Mouse (Mus musculus): ENCODE measurements around the gene M1ap. TPM values are rescaled to one million over a fixed set of nuclear protein-coding genes. Genes with fewer than 3 reads are reported as not detected.

M1ap gene
- polyA plus RNA-seq, 2 experiments, result 9.4 to 14.4 TPM

DNA sequence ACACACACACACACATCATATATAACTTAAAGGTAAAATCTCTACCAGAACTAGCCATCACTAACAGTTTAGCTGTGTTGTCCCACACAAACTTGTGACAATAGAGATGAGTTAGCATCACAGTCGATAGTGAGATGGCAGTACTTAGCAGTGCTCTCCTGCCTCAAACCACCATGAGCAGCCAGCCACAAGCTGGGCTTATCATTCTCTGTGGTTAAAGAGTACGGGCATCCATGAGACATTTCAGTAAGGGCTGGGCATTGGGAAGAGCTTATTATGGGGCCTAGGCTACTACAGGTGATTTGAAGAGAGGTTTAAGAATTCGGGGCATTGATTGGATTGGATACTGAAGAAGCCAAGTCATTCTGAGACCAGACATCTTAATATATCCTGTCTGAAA lies 39.7 kb upstream of the M1ap start:
- ATAC-seq (ENCODE audit: insufficient read depth) (no peak), DNase-seq (ENCODE audit: low read depth in 3 of 3, low spot score in 3 of 3) (no peak)
- no peak overlapping the region for H3K4me2 ChIP-seq (ENCODE audit: low read depth)
- H3K4me3 ChIP-seq (ENCODE audit: insufficient read depth in 1 of 2, low read depth in 2 of 2, low read length in 2 of 2), result no peak overlapping the region
- WGBS (ENCODE audit: insufficient replicate concordance), result 25% methylated on average over 3 of the region's 3 CpGs
- no peak overlapping the region for H3K9ac ChIP-seq (replicated peaks)
- no peaks in the 10 kb centered on the region for H3K9me3 ChIP-seq (ENCODE audit: control insufficient read depth, low read length)
- H3K27me3 ChIP-seq (ENCODE audit: control insufficient read depth, insufficient read depth, low read length), result no peaks in the 10 kb centered on the region; the same call in 1 of the 2 replicates
- no peak for TF ChIP-seq CTCF (IDR thresholded peaks at IDR 0.05; ENCODE audit: low read depth)
- no peak for TF ChIP-seq EP300 (IDR thresholded peaks at IDR 0.05; ENCODE audit: low read depth)
- H3K36me3 ChIP-seq (replicated peaks; ENCODE audit: control insufficient read depth, insufficient read depth, low read depth), result no peaks in the 10 kb centered on the region
- no peak overlapping the region for H3K27ac ChIP-seq
- H3K4me1 ChIP-seq (replicated peaks; ENCODE audit: control insufficient read depth in 2 of 2, insufficient read depth in 2 of 2, low read length in 1 of 2), result no peaks in the 10 kb centered on the region; a peak in 1 of 4 replicates

DNA sequence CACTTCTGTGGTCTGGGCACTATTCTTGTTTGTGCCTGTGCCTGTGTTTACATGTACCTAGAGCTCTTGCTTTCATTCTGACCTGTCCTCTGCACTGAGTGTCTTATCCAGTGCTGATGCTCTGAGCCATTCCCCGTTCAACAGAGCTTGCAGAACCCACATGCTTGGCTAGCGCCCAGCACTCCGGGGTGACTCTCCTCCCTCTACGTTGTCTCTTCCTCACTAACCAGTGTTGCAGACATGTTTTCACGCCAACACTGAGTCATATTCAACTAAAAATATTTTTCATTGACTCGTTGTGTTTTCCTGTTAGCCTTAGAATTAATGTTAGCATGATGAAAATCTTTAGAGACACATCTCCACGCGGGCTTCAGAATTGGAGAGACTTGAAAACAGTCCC lies 38.7 kb upstream of the M1ap start:
- TF ChIP-seq CTCF (IDR thresholded peaks at IDR 0.05; ENCODE audit: low read depth) (no peak), EP300 (IDR thresholded peaks at IDR 0.05; ENCODE audit: low read depth) (no peak)
- Histone ChIP-seq H3K4me1 (replicated peaks; ENCODE audit: control insufficient read depth in 2 of 2, insufficient read depth in 2 of 2, low read length in 1 of 2) (no peaks in the 10 kb centered on the region), H3K4me3 (ENCODE audit: insufficient read depth in 1 of 2, low read depth in 2 of 2, low read length in 2 of 2) (no peak overlapping the region), H3K27me3 (ENCODE audit: control insufficient read depth, insufficient read depth, low read length) (no peaks in the 10 kb centered on the region), H3K4me2 (ENCODE audit: low read depth) (no peak overlapping the region), H3K36me3 (replicated peaks; ENCODE audit: control insufficient read depth, insufficient read depth, low read depth) (no peaks in the 10 kb centered on the region), H3K9ac (replicated peaks) (no peak overlapping the region), H3K27ac (no peak overlapping the region), H3K9me3 (ENCODE audit: control insufficient read depth, low read length) (no peaks in the 10 kb centered on the region)
- DNase-seq (ENCODE audit: low read depth in 3 of 3, low spot score in 3 of 3) (no peak), ATAC-seq (ENCODE audit: insufficient read depth) (no peak)
- WGBS (ENCODE audit: insufficient replicate concordance), result 63% methylated on average over 8 of the region's 8 CpGs

GRCm38 (mm10) chr6:82909136-82909855 lies 37.4 kb upstream of the M1ap start:
- Histone ChIP-seq H3K27ac (no peak overlapping the region), H3K27me3 (ENCODE audit: control insufficient read depth, insufficient read depth, low read length) (no peaks in the 10 kb centered on the region), H3K9me3 (ENCODE audit: control insufficient read depth, low read length) (no peaks in the 10 kb centered on the region), H3K4me1 (replicated peaks; ENCODE audit: control insufficient read depth in 2 of 2, insufficient read depth in 2 of 2, low read length in 1 of 2) (no peaks in the 10 kb centered on the region), H3K36me3 (replicated peaks; ENCODE audit: control insufficient read depth, insufficient read depth, low read depth) (no peaks in the 10 kb centered on the region), H3K9ac (replicated peaks) (no peak overlapping the region), H3K4me2 (ENCODE audit: low read depth) (no peak overlapping the region), H3K4me3 (ENCODE audit: insufficient read depth in 1 of 2, low read depth in 2 of 2, low read length in 2 of 2) (no peak overlapping the region)
- TF ChIP-seq CTCF (IDR thresholded peaks at IDR 0.05; ENCODE audit: low read depth), result peak; percentile 52
- TF ChIP-seq EP300 (IDR thresholded peaks at IDR 0.05; ENCODE audit: low read depth), result no peak
- WGBS (ENCODE audit: insufficient replicate concordance), result 27% methylated on average over 14 of the region's 14 CpGs
- peak; percentile 17 to 31 (median 20) for DNase-seq (ENCODE audit: low read depth in 3 of 3, low spot score in 3 of 3)
- ATAC-seq (ENCODE audit: insufficient read depth), result no peak

DNA sequence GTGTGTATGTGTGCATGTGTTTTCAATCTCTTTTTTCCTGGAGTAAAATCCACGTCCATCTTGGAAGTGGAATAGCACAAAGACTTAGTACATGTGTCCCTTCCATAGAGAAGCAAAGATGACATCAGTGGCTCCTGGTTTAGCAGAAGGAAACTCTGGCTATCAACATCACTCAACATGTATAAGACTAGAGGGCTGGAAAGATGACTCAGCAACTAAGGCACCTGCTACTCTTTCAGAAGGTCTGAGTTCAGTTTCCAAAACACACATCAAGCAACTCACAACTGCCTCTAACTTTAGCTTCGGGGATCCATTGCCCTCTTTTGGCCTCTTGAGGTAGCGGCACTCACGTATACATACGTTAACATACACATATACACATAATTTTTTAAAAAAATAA lies 35.4 kb upstream of the M1ap start:
- Histone ChIP-seq H3K36me3 (replicated peaks; ENCODE audit: control insufficient read depth, insufficient read depth, low read depth) (no peaks in the 10 kb centered on the region), H3K27ac (no peak overlapping the region), H3K4me2 (ENCODE audit: low read depth) (no peak overlapping the region), H3K9ac (replicated peaks) (no peak overlapping the region), H3K4me1 (replicated peaks; ENCODE audit: control insufficient read depth in 2 of 2, insufficient read depth in 2 of 2, low read length in 1 of 2) (no peaks in the 10 kb centered on the region), H3K9me3 (ENCODE audit: control insufficient read depth, low read length) (no peaks in the 10 kb centered on the region), H3K4me3 (ENCODE audit: insufficient read depth in 1 of 2, low read depth in 2 of 2, low read length in 2 of 2) (no peak overlapping the region), H3K27me3 (ENCODE audit: control insufficient read depth, insufficient read depth, low read length) (no peaks in the 10 kb centered on the region)
- 60% methylated on average over 5 of the region's 5 CpGs for WGBS (ENCODE audit: insufficient replicate concordance)
- ATAC-seq (ENCODE audit: insufficient read depth) (no peak), DNase-seq (ENCODE audit: low read depth in 3 of 3, low spot score in 3 of 3) (no peak)
- no peak for TF ChIP-seq CTCF (IDR thresholded peaks at IDR 0.05; ENCODE audit: low read depth)
- no peak for TF ChIP-seq EP300 (IDR thresholded peaks at IDR 0.05; ENCODE audit: low read depth)

DNA sequence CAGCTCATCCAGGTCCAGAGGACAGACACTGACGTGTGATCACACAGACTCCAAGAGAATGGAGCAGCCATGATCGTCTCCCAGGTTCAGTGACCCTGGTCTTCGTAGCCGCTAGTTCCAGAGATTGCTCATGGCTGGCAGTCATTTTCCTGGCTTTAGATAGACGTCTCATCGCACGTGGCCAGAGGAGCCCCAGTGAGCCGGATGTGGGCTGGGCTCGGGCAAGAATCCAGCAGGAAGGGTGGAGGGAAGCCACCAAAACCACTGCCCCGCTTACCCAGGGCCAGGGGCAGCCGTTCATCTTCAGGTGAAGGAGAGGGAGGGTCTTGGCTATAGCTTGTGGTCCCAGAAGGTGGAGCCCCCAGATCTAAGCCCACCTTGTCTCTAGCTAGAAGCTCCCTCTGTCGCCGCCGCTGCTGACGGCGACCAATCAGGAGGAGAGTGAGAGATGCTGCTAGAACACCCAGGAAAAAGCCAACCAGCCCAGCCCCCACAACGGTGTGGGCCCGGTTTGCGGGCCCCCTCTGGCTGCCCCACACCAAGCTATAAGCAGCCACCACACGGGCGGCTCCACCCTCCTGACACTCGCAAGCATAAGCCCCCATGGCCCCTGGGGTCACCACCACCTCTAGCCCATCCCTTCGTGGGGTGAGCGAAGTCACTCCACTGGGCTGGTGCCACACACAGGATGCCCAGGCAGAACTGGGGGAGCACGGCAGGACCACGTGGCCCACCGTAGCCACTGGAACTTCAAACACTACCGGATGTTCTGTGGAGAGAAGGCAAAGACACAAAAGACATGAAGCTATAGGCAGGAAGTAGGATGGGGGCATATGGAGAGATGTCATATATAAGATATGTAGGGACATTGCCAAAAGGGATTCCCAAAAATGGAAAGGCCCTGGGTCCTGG lies 33.1 kb upstream of the M1ap start:
- no peak overlapping the region for H3K9ac ChIP-seq (replicated peaks)
- DNase-seq (ENCODE audit: low read depth in 3 of 3, low spot score in 3 of 3) (no peak), ATAC-seq (ENCODE audit: insufficient read depth) (no peak)
- no peak overlapping the region for H3K4me3 ChIP-seq (ENCODE audit: insufficient read depth in 1 of 2, low read depth in 2 of 2, low read length in 2 of 2)
- H3K27ac ChIP-seq, result no peak overlapping the region
- TF ChIP-seq EP300 (IDR thresholded peaks at IDR 0.05; ENCODE audit: low read depth) (no peak), CTCF (IDR thresholded peaks at IDR 0.05; ENCODE audit: low read depth) (no peak)
- H3K4me1 ChIP-seq (replicated peaks; ENCODE audit: control insufficient read depth in 2 of 2, insufficient read depth in 2 of 2, low read length in 1 of 2), result no peaks in the 10 kb centered on the region
- no peak overlapping the region for H3K4me2 ChIP-seq (ENCODE audit: low read depth)
- 31% methylated on average over 28 of the region's 28 CpGs for WGBS (ENCODE audit: insufficient replicate concordance)
- H3K27me3 ChIP-seq (ENCODE audit: control insufficient read depth, insufficient read depth, low read length), result no peaks in the 10 kb centered on the region
- H3K36me3 ChIP-seq (replicated peaks; ENCODE audit: control insufficient read depth, insufficient read depth, low read depth), result no peaks in the 10 kb centered on the region
- no peaks in the 10 kb centered on the region for H3K9me3 ChIP-seq (ENCODE audit: control insufficient read depth, low read length)
